Mouse (Mus musculus) stomach, postnatal 0 days (tissue): ENCODE data around the gene Cadm2. TPM values are rescaled to one million over a fixed set of nuclear protein-coding genes. Genes with fewer than 3 reads are reported as not detected.

Source experiments
- ATAC-seq: fragments of 200-750 bp; cut with Nextera tagmentation; 2 replicates; pipeline ENCODE4 v1.8.0; 2017; ENCODE audit not compliant: low FRiP score, low TSS enrichment
- DNase-seq: peaks from one replicate; pipeline ENCODE4 v3.0.0-alpha.2; 2016; ENCODE audit warnings: low spot score
- H3K27ac ChIP-seq: fragments of 300-500 bp; sonication (generic); replicated peaks from 2 replicates; pipeline ENCODE4 v1.5.1; 2014; ENCODE audit warnings: mild to moderate bottlenecking, control low read depth
- H3K27me3 ChIP-seq: fragments of 300-500 bp; sonication (generic); 2 replicates; pipeline ENCODE4 v1.6.1; 2014; ENCODE audit warnings: low read length; ENCODE audit not compliant: control insufficient read depth, insufficient read depth
- H3K36me3 ChIP-seq: fragments of 300-500 bp; sonication (generic); 2 replicates; pipeline ENCODE4 v1.6.1; 2014; ENCODE audit warnings: low read length, mixed read lengths; ENCODE audit not compliant: control insufficient read depth, insufficient read depth
- H3K4me1 ChIP-seq: fragments of 300-500 bp; sonication (generic); replicated peaks from 2 replicates; pipeline ENCODE4 v1.6.1; 2014; ENCODE audit warnings: antibody characterized with exemption; ENCODE audit not compliant: control insufficient read depth, insufficient read depth
- H3K4me2 ChIP-seq: fragments of 300-500 bp; sonication (generic); replicated peaks from 2 replicates; pipeline ENCODE4 v1.6.1; 2014; ENCODE audit warnings: low read depth, mild to moderate bottlenecking, control low read depth, moderate library complexity
- H3K4me3 ChIP-seq: fragments of 300-500 bp; sonication (generic); 2 replicates; pipeline ENCODE4 v1.5.1; 2014; ENCODE audit warnings: low read depth, low read length, control low read depth
- H3K9ac ChIP-seq: fragments of 300-500 bp; sonication (generic); 2 replicates; pipeline ENCODE4 v1.6.1; 2014; ENCODE audit warnings: mild to moderate bottlenecking, low read length, control low read depth, mixed read lengths
- H3K9me3 ChIP-seq: fragments of 300-500 bp; sonication (generic); 2 replicates; pipeline ENCODE4 v1.6.1; 2016; ENCODE audit warnings: low read length; ENCODE audit not compliant: control insufficient read depth
- CTCF ChIP-seq: IDR thresholded peaks from 2 replicates; pipeline ENCODE4 v1.5.1; 2016; ENCODE audit warnings: antibody characterized with exemption, low read depth, mild to moderate bottlenecking, moderate library complexity
- EP300 ChIP-seq: optimal IDR thresholded peaks from 2 replicates; pipeline ENCODE3; 2016; ENCODE audit warnings: antibody characterized with exemption
- WGBS: fragments of 180-500 bp; shearing (Covaris S2); extraction: QIAGEN DNeasy Blood & Tissue Kit; methylation state at CpG from one replicate; pipeline ENCODE4 v1.1.7; 2014; 5-methylcytosine and 5-hydroxymethylcytosine counted together
- polyA plus RNA-seq: library from polyadenylated mRNA; unstranded; fragments of >200 nt; fragmentation: Nextera tagmentation; extraction: Ambion mirVana; gene quantifications from 2 replicates; pipeline ENCODE4 v1.2.1, GENCODE M21; 2015

Gene Cadm2
- polyA plus RNA-seq, 1 experiment from 2014 or later: 0.29 TPM

DNA sequence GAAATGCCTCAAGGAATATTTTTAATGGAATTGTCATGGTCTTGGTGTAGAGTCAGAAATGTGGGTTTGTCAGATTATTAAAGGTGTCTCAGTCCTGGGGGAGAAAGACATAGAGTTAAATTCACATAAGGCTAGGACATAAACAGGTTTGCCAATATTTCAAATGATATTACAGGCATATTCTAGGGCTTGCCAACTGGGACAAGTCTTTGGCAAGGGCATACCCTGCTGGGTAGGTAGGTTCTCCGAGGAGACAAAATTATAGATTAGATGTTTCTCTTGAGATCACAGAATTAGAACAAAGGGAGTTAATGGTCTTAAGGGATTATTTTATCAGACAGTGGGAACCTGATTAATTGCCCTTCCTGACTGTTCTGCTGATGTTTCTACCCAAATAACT lies 434.4 kb downstream of the Cadm2 start:
- Histone ChIP-seq H3K27me3 (no peaks in the 10 kb centered on the region), H3K4me3 (no peak overlapping the region), H3K9me3 (no peaks in the 10 kb centered on the region), H3K9ac (no peak overlapping the region), H3K4me2 (no peak overlapping the region), H3K4me1 (no peaks in the 10 kb centered on the region), H3K27ac (no peak overlapping the region), H3K36me3 (no peaks in the 10 kb centered on the region)
- ATAC-seq: no peak
- TF ChIP-seq CTCF (no peak), EP300 (no peak)
- DNase-seq: no peak
- 70% methylated on average over 1 of the region's 1 CpGs for WGBS

DNA sequence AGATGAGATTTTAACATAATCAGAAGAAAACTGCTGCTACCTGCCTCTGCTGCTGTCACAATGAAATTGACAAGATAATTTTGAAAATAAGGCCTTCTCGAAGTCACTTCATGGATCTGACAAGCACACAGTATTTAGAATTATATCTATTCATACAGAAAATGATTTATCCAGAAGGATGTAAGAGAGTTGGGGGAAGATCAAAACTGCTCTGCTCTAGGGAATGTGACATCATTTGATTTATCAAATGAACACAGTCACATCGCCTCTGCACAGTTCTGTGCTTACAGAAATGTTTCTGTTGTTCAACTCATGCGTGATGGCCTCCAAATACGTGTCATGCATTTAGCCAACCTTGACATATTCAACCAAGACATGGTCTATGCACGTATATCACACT lies 437.8 kb downstream of the Cadm2 start:
- DNase-seq: no peak
- H3K4me3 ChIP-seq: no peak overlapping the region
- H3K27ac ChIP-seq: no peak overlapping the region
- no peak overlapping the region for H3K9ac ChIP-seq
- no peaks in the 10 kb centered on the region for H3K36me3 ChIP-seq
- no peaks in the 10 kb centered on the region for H3K9me3 ChIP-seq
- TF ChIP-seq CTCF (no peak), EP300 (no peak)
- no peaks in the 10 kb centered on the region for H3K4me1 ChIP-seq
- 74% methylated on average over 5 of the region's 5 CpGs for WGBS
- H3K4me2 ChIP-seq: no peak overlapping the region
- H3K27me3 ChIP-seq: no peaks in the 10 kb centered on the region
- no peak for ATAC-seq

- no peak for ATAC-seq
These were observed 445.3 kb downstream of the Cadm2 start for GRCm38 (mm10) chr16:67175386-67175785.

GRCm38 (mm10) chr16:67162211-67162790 lies 458.4 kb downstream of the Cadm2 start:
- no peak for ATAC-seq
- Histone ChIP-seq H3K4me1 (no peaks in the 10 kb centered on the region), H3K9me3 (no peaks in the 10 kb centered on the region), H3K4me2 (no peak overlapping the region), H3K9ac (no peak overlapping the region), H3K36me3 (no peaks in the 10 kb centered on the region), H3K27ac (no peak overlapping the region), H3K4me3 (no peak overlapping the region), H3K27me3 (no peaks in the 10 kb centered on the region)
- TF ChIP-seq EP300: no peak
- no peak for TF ChIP-seq CTCF
- 59% methylated on average over 6 of the region's 6 CpGs for WGBS
- no peak for DNase-seq

More at GRCm38 (mm10) chr16:67175386-67175785, 445.3 kb downstream of the Cadm2 start:
- no peak for DNase-seq
- 68% methylated on average over 4 of the region's 4 CpGs for WGBS
- no peaks in the 10 kb centered on the region for H3K4me1 ChIP-seq
- TF ChIP-seq EP300: no peak
- no peaks in the 10 kb centered on the region for H3K27me3 ChIP-seq
- no peak overlapping the region for H3K27ac ChIP-seq
- no peak overlapping the region for H3K9ac ChIP-seq
- H3K4me2 ChIP-seq: no peak overlapping the region
- no peak overlapping the region for H3K4me3 ChIP-seq
- no peaks in the 10 kb centered on the region for H3K9me3 ChIP-seq
- H3K36me3 ChIP-seq: no peaks in the 10 kb centered on the region

- no peaks in the 10 kb centered on the region for H3K36me3 ChIP-seq
- no peak overlapping the region for H3K27ac ChIP-seq
- H3K9ac ChIP-seq: no peak overlapping the region
- DNase-seq (no peak), ATAC-seq (no peak)
- no peak overlapping the region for H3K4me3 ChIP-seq
- WGBS: 50% methylated on average over 4 of the region's 4 CpGs
- no peaks in the 10 kb centered on the region for H3K27me3 ChIP-seq
- no peaks in the 10 kb centered on the region for H3K9me3 ChIP-seq
- no peaks in the 10 kb centered on the region for H3K4me1 ChIP-seq
- TF ChIP-seq CTCF (no peak), EP300 (no peak)
- H3K4me2 ChIP-seq: no peak overlapping the region
These were observed 495.9 kb downstream of the Cadm2 start for GRCm38 (mm10) chr16:67124811-67125210.

- no peak for ATAC-seq
- H3K36me3 ChIP-seq: no peaks in the 10 kb centered on the region
These were observed 498.2 kb downstream of the Cadm2 start for GRCm38 (mm10) chr16:67122532-67122931.

More at GRCm38 (mm10) chr16:67122532-67122931, 498.2 kb downstream of the Cadm2 start:
- H3K27me3 ChIP-seq: no peaks in the 10 kb centered on the region
- DNase-seq: no peak
- H3K4me1 ChIP-seq: no peaks in the 10 kb centered on the region
- no peak overlapping the region for H3K9ac ChIP-seq
- H3K4me3 ChIP-seq: no peak overlapping the region
- 69% methylated on average over 5 of the region's 5 CpGs for WGBS
- no peak for TF ChIP-seq EP300
- TF ChIP-seq CTCF: no peak
- H3K9me3 ChIP-seq: no peaks in the 10 kb centered on the region
- no peak overlapping the region for H3K27ac ChIP-seq
- H3K4me2 ChIP-seq: no peak overlapping the region
